Mouse (Mus musculus) liver, postnatal 0 days (tissue): Measurements from ENCODE around the gene Chrna1.

ENCODE experiments used
- CTCF ChIP-seq: sonication (generic); IDR thresholded peaks from 2 replicates; pipeline ENCODE4 v1.5.1; 2016; ENCODE audit warnings: antibody characterized with exemption, low read depth
- EP300 ChIP-seq: IDR thresholded peaks from 2 replicates; pipeline ENCODE4 v1.6.1; 2016; ENCODE audit warnings: antibody characterized with exemption, low read depth, mild to moderate bottlenecking

- TF ChIP-seq EP300, result no peak
- TF ChIP-seq CTCF, result no peak
These were observed 6.4 kb upstream of the Chrna1 start for GRCm38 (mm10) chr2:73586392-73587108.
